Mouse (Mus musculus): ENCODE measurements around the gene Asb5.
"Not testable (repeated sequence)": the region's sequence is repeated elsewhere in the genome, so short reads cannot be mapped to it uniquely, and the experiment has no call there.

Asb5 gene

DNA sequence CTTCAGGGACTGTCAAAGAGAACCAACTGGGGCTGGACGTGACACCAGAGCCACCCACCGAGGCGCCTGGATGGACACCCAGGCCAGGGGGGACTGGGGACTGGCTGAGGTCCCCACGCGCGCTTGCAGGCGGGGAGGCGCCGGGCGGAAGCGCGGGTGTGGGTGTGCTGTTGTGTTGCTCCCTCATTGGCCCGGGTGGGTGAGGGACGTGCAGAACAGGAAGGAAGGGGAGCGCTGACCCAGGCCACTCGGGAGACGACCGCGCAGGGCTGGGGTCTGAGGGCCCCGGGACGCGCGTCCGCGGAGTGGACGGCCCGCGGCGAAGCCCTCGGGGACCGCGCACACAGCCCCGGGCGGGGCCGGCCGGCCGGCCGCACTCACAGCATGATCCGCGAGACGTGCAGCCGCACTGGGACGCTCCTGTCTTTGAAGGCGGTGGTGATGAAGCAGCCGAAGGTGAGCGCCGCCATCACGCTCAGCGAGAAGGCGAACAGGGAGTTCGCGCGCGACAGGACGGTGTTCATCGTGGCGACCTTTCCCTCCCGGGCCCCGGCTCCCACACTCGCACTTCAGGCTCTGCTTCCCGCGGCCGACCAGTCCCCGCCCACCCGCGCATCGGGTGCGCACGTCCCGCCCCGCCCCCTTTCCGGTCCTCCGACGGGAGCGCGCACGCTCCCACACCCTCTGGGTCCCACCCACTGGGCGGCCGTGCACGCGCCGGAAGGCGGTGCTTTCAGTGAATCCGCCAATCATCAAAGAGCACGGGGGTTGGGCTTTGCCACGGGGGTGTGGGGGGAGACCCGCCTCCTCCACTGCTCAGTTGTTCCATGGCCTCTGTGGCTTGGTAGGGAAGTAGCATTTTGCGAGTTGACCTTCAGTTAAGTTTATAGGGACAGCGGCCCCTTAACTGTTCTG is at the start of gene Asb5, which contains the start of gene Spcs3:
TSS of gene Asb5 (plus strand) at position 199 of the 915 bp plus-strand sequence.
TSS of gene Spcs3 (minus strand) at position 617 of the 915 bp plus-strand sequence.
- peak; percentile 99 for DNase-seq (ENCODE audit: low read depth)

DNA sequence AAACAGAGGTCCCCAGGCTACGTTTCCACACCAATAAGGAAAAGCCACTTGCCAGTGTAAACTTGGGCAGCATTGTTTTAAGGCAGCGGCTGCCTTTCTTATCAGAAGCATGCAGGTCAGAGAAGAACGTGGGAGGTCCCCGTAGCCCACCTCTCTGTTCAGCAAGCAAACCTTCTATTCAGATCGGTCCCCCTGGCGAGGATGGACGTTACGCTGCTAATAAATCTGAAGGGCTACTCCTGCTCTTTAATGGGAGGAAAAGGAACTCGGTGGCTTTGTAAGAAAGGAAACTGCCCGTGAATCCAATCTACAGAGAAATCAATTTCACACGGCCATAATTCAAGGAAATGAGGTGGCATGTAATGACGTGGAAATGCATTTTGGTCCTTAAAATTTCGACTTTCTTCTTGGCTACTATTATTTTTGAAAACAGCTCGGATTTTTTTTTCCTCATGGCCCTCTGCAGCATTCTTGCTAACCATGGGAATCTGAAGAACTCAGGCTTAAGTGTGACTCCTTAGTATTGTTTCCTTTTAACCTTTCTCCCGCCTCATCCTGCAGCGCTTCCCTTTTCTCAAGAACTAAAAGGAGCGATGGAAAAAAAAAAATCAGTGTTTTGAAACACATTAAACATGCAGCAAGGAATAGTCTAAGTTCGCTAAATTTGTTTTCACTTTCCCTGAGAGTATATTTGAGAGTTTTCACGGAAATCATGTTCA is 42.7 kb upstream of the Asb5 start:
- DNase-seq (ENCODE audit: low read depth): no peak

DNA sequence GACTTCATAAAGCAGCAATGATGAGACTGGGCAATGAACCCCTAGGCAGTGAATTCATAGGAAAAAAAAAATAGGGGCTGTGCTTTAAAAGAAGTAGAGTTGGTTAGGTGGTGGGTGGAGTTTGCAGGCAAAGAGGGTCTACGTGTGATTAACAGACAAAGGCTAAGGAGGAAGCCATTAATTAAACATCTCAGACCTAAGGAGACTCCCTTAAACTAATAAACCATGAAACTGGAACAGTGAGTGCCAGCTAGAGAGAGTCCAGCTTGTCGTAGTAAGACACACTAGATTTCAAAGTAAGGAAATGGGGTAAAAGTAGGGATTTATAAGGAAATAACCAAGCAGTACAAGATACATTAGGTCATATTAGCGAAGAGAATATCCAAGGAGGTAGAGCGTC is 40.9 kb upstream of the Asb5 start:
- no peak for DNase-seq (ENCODE audit: low read depth)

DNA sequence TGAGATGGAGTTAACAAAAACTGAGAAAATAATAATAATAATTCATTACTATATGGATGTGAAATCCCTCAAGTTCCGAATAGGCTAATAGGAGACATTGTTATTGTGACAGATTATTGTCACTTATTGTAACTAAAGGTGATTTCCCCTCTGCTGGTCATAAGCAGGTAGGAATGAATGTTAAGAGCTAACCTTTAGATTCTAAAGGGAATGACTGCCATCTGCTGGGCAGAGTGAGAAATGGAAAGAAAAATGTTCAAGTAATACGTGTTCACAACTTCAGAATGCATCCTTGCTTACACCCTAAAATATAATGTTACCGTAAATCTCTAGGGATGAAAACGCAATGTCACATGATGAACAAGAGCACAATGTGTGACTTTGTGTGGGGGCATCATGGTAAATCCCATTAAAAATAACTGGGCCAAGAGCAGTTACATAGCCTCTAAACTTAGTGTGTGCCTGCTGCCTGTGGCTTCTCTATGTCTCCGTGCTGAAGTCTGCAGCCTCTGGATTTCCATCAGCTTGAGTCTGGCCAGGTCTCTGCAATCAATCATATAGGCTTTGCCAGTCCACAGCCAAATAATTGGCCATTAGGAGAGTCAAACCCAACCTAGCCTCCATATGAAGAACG is 38.2 kb upstream of the Asb5 start:
- DNase-seq (ENCODE audit: low read depth): peak; percentile 78

DNA sequence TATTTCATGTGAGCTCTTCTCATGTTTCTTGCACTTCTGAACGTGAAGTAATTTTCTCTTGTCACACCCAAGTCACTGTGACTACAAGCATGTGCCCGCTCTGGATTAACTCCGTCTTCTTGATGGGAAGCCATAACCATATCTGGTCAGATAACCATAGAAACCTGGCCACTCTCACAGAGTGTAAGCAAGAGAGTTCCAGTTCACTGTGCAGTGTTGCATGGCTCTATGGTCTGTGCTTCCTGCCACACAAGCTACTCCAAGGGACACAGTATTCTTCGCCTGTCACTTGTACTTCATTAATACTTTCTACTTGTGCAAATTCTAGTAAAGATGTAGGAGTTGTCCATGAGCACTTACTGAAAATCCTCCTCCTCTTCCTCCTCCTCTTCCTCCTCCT is 37.4 kb upstream of the Asb5 start:
- no peak for DNase-seq (ENCODE audit: low read depth)

DNA sequence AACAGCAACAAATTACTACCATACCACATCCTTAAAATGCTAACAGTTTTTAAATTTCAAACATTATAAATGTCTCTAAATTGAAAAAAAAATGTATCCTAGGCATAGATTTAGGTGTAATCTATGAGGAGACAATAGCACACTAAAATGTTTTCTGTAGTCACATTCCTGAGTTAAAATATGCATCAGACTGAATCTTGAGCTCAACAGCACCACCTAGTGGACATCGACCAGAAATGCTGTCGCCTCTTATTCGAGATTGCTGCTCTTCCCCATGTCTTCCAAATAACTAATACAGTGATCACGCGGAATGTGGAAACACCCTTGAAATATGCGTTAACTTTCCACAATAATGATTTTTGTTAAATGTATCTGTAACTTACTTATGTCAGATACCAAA is 36.3 kb upstream of the Asb5 start:
- peak; percentile 87 for DNase-seq (ENCODE audit: low read depth)

DNA sequence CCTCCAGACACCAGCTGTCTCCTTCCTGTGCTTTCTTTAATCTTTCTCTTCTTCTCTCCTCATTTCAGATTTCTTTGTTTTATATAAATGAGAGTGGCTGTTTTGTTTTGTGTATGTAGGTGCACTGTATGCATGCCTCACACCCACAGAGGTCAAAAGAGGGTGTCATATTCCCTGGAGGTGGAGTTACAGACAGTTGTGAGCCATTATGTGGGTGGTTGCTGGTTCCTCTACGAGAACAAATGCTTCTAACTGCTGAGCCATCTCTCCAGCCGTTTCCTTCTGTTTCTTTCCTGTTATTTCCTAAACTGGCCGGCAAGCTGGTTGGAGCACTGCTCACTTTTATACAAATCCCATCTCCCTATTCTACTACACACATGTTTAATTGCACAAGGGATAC is 35.5 kb upstream of the Asb5 start:
- no peak for DNase-seq (ENCODE audit: low read depth)

DNA sequence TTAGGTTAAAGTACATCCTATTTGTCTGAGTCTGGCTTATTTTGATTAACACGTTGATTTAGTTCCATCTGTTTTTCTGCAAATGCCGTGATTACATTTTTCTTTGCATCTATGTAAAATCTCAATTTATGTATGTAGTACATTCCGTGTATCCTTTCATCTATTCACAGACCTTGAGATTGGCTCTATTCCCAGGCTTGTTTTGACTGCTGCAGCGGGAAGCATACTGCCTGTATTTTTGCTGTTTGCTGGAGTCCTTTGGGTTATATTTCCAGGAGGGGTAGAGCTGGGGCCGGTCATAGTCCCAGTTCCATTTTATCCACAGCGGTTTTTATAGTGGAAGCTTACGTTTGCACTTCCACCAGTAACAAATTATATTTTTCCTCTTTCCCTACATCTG is 26.3 kb upstream of the Asb5 start:
- DNase-seq (ENCODE audit: low read depth): no peak

DNA sequence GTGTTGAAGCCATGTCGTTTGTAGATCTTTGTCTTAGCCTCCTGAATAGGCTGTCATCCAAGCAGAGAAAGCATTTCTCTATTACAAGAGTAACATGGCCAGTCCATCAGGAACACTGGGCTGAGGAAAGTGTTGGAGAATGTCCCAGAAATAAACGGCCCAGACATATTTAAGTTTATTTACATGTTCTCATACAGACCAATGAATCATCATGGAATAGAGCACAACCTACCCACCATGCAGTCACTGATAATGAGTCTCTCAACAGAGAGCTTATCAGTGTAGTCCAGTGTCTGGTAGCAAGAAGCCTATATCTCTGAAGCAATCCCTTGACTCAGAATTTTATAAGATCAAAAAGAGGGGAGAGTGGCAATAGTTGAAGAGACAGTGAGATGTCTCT is 24.3 kb upstream of the Asb5 start:
- DNase-seq (ENCODE audit: low read depth): peak; percentile 40

DNA sequence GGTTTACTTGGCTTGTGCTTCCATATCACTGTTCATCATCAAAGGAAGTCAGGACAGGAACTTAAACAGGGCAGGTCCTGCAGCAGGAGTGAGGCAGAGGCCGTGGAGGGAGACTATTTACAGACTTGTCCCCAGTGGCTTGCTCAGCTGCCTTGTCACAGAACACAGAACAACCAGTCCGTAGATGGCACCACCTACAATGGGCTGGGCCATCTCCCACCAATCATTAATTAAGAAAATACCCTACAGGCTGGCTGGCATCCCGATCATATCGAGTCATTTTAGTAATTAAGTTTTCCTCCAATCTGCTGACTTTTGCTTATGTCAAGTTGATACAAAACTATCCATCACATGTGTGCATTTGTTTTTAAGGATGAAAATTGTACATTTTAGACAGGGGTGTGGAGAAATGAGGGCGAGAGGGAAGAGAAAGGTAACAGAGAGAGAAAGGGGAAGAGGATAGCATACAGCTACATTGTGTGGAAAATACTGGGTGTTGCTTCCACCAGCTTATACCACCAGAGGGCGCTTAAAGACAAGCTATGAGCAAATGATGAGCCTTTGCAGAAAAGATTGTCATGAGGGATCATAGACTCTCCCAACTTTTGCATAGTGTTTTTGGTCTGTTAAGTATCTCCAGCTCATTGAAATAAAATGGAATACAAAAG is 21.8 kb upstream of the Asb5 start:
- DNase-seq (ENCODE audit: low read depth): peak; percentile 87

DNA sequence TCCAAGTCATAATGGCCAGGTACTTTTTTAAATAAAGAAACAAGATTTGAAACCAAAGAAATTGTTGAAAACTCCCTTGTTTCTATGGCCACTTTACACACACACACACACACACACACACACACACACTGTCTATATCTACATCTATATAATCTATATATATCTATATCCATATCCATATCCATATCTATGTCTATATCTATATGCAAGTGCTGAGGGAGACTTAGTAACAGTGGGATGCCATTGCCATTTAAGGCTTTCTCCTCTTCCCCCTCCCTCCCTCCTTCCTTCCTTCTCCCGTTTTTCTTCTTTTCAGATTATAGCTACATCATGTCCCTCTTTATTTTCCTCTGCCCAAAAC is 21.3 kb upstream of the Asb5 start:
- no peak for DNase-seq (ENCODE audit: low read depth)

DNA sequence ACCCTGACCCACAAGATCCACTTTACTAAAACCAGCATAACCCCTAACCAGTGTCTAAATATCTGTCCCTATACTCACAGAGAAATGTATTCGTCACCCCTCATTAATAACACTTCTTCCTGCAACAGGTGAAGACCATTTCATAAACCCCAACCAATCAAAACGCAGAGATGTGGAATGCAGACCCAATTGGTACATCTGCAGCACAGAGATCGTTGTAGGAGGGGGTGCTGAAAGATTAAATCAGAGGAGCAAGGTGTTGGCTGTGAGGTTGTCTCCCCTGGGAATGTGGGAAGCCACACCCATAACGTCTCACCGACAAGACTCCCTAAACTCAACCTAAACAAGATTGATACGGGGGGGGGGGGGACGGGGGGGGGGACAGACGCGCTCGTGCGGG is 20.6 kb upstream of the Asb5 start:
- DNase-seq (ENCODE audit: low read depth): no peak

DNA sequence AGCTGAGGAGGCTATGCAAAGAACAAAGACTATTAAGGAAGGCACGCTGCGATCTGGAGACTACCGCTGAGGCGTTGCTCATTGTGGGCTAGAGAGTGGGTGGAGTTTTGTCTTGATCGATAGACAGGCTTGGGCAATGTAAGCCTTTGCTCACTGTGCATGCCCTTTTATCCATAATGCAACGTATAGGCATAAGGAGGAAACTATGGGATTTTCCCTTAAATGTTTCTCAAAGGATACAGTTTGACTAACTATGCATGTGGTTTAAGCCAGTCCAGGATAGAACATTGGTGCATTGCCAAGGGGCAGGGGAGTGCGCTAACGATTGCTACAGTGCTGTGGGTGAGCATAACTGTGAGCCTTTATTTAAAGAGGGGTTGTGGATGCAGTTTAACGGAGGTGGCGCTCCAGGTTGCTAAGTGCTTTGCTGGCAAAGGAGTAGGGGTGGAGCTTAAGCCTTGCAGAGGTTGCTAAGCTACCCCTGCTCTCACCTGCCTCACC is 20.1 kb upstream of the Asb5 start:
- peak; percentile 43 for DNase-seq (ENCODE audit: low read depth)

DNA sequence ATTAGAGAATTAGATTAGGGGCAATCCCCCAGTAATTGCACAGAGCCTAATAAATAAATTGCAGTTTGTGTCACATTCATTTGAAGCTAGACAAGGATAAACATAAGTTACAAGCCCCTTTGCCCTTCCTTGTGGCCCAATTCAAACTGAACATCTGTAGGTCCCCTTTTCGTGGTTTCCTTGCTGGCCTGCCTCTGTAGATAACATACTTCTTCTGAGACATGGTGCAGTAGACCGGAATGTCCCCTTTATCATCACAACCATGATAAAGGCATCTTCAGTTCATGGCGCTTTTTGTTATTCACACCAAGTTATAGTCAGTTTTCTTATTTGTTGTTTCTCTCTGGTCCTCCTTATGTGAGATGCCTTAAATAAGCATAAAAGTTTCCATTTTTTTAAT is 17.6 kb upstream of the Asb5 start:
- no peak for DNase-seq (ENCODE audit: low read depth)

DNA sequence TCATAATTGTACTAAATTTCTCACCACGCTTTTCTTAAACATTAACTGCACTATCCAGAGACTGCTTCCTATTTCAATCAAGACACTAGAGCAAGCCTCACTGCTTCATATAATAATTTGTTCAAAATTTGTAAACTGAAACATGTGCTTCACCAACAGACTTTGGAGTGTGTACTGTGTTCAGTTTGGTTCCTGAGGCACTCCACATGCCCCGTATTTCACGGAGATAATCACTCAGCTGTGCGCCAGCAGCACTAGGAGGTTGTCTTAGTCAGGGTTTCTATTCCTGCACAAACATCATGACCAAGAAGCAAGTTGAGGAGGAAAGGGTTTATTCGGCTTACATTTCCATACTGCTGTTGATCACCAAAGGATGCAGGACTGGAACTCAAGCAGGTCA is 17.2 kb upstream of the Asb5 start:
- not testable (repeated sequence) for DNase-seq (ENCODE audit: low read depth)

DNA sequence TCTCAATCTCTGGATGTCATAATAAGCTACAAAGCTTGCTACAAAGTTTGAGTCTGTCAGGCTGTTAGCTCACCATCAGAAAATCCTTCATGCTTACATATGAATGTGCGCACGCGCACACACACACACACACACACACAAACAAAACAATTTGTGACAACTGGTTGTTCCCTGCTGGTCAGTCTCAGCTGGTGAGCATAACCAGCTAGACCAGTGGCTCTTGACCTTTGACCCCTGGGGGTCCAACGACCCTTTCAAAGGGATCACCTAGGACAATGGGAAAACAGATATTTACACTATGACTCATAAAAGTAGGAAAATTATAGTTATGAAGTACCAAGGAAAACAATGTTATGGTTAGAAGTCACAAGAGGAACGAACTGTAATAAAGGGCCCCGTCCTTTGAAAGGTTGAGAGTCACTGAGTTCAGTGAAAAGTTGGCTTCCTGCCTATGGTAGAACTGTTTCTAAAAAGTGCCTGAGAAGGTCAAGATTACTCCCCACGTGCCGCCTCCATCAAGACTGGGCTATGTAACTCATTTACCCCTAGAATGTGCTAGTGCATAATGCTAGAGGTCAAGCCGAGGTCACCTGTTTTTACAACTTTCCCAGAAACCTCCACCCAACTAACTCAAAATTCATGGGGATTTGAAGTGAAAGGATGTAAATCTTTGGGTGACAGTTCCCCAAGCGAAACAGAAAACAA is 10.5 kb upstream of the Asb5 start:
- no peak for DNase-seq (ENCODE audit: low read depth)

DNA sequence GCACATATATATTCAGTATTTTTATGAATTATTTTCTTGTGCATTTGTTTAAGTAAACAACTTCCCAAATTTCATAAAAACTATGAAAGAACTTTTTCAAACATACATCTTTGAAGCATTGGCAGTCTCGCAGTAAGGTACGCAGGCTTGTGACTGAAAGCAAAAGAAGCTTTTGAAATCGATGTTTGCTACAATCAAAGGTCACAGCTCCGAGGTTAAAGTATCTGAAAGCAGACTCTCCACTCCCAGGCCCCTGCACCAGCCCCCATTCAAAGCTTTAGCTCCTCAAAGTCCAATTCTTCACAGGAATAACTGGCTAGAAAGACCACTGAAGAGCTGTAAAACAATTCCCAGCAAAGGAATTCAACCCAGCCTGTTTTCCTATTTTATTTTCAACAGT is 8.9 kb upstream of the Asb5 start:
- DNase-seq (ENCODE audit: low read depth): no peak

DNA sequence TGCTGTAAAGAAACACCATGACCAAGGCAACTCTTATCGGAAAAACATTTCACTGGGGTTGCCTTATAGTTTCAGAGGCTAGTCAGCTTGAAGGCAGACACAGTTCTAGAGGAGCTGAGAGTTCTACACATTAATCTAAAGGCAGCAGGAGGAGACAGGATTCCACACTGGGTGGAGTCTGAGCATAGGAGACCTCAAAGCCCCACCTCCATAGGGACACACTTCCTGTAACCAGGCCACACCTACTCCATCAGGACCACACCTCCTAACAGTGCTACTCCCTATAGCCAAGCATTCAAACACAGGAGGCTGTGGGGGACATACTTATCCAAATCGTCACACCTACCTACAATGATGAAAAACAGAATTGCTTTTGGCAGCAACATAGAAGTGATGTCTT is 3.8 kb upstream of the Asb5 start:
- DNase-seq (ENCODE audit: low read depth): no peak

DNA sequence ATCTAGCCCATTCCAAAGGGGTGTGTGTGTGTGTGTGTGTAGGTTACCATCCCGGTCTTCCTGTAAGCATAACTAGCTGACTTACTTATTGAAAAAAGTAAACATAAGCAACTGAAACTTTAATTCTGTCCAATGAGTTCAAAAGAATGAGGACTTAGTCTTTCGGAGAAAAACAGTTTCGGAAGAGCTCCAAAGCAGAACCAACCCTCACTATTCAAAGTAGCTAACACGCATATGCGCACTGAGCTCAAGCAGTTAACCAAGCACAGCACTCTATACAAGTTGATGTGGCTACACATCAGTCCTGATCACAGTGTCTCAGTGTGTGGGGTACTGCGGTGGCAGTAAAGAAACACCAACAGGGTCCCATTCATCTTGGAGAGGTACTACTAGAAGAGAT is 2.7 kb upstream of the Asb5 start:
- DNase-seq (ENCODE audit: low read depth): no peak

DNA sequence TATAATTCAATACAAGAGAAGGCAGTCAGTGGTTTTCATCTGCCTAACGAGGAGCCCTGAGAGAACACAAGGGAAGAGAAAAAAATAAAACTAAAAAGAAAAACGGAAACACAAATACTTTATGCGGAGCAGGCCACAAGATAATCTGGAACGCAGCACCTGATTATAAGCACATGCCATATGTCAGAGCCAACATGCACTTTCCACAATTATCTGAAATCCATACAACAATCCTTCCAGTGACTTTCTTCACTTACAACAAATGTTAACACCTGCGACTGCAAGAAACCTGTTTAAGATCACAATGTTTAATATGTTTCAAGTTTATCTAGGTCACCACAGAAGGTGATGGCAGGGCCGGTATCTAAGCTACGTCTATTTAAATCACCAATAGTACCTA is 809 bp upstream of the Asb5 start:
- DNase-seq (ENCODE audit: low read depth): no peak

DNA sequence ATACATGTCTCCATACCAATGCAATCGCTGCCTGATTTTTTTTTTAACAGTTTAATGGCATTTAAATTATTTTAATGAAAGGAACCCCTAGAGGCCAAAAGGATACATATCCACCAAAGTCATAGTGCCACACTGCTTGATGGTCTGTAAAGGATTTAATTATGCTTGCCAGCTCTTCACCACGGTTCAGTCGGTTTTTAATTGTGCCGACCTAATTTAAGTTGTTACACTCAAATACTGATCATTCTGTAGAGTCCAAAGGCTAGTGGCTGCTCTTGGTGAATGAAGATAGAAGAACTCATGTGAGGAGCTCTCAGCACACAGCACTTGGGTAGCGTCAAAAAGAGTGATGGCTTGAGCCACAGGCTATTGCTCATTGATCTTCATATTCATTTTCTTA is 5.8 kb downstream of the Asb5 start:
- no peak for DNase-seq (ENCODE audit: low read depth)

DNA sequence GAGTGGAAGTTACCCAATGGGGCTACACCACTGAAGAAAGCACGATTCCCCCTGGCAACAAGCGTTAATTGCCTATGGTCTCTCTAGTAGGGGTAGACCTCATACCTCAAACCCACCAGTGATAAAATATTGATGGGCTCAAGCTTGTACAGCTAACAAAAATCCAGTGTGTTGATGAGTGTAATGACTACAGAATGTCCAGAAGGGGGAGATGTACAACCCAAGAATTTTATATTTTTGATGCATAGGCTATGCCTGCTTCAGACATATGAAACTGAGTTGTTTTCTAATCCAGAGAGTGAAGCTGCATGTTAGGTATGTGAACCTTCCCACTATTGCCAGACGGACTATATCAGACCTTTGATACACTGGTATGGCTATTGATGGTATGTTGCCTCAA is 7.9 kb downstream of the Asb5 start:
- peak; percentile 59 for DNase-seq (ENCODE audit: low read depth)

Measured in NIH3T3 (cell line).